Mouse (Mus musculus) midbrain, embryonic 16.5 days (tissue): ENCODE measurements at regions not wholly inside any gene's neighbourhood (a gene's known extent, or its start where the extent isn't known, plus 50 kb on each side); places are given as distances from the start of the nearest gene placed in this dataset.

Experiments
- ATAC-seq: fragments of 200-750 bp; cut with Nextera tagmentation; 2 replicates; pipeline ENCODE4 v1.8.0; 2017; ENCODE audit warnings: moderate TSS enrichment
- H3K27ac ChIP-seq: fragments of 300-500 bp; sonication (generic); 2 replicates; pipeline ENCODE4 v1.5.1; 2014; ENCODE audit warnings: mild to moderate bottlenecking, low read length, mixed read lengths
- H3K27me3 ChIP-seq: fragments of 300-500 bp; sonication (generic); 2 replicates; pipeline ENCODE4 v1.6.1; 2014; ENCODE audit warnings: low read depth, low read length, mixed read lengths; ENCODE audit not compliant: control insufficient read depth, insufficient read depth
- H3K36me3 ChIP-seq: fragments of 300-500 bp; sonication (generic); 2 replicates; pipeline ENCODE4 v1.6.1; 2014; ENCODE audit warnings: mild to moderate bottlenecking, low read length, moderate library complexity, mixed read lengths; ENCODE audit not compliant: control insufficient read depth, insufficient read depth
- H3K4me1 ChIP-seq: fragments of 300-500 bp; sonication (generic); 2 replicates; pipeline ENCODE4 v1.6.1; 2014; ENCODE audit warnings: mild to moderate bottlenecking, low read length, mixed read lengths; ENCODE audit not compliant: control insufficient read depth, insufficient read depth
- H3K4me2 ChIP-seq: fragments of 300-500 bp; sonication (generic); 2 replicates; pipeline ENCODE4 v1.6.1; 2014; ENCODE audit warnings: mild to moderate bottlenecking, low read length, mixed read lengths
- H3K4me3 ChIP-seq: fragments of 300-500 bp; sonication (generic); 2 replicates; pipeline ENCODE4 v1.5.1; 2014; ENCODE audit warnings: low read depth, mild to moderate bottlenecking, low read length, moderate library complexity, mixed read lengths
- H3K9ac ChIP-seq: fragments of 300-500 bp; sonication (generic); 2 replicates; pipeline ENCODE4 v1.6.1; 2014; ENCODE audit warnings: low read depth, low read length, mixed read lengths
- H3K9me3 ChIP-seq: fragments of 300-500 bp; sonication (generic); replicated peaks from 2 replicates; pipeline ENCODE4 v1.6.1; 2014; ENCODE audit warnings: mild to moderate bottlenecking, low read length, mixed read lengths; ENCODE audit not compliant: control insufficient read depth, poor library complexity, severe bottlenecking
- WGBS: fragments of 180-500 bp; shearing (Covaris S2); extraction: QIAGEN DNeasy Blood & Tissue Kit; methylation state at CpG from one replicate; pipeline ENCODE4 v1.1.7; 2014; 5-methylcytosine and 5-hydroxymethylcytosine counted together

- no peaks in the 10 kb centered on the region for H3K4me1 ChIP-seq
- no peaks in the 10 kb centered on the region for H3K9me3 ChIP-seq
- H3K27me3 ChIP-seq = no peaks in the 10 kb centered on the region
- no peak overlapping the region for H3K27ac ChIP-seq
- no peak overlapping the region for H3K9ac ChIP-seq
- ATAC-seq = no peak
- H3K4me2 ChIP-seq = no peak overlapping the region
- no peak overlapping the region for H3K4me3 ChIP-seq
- WGBS = 86% methylated on average over 5 of the region's 5 CpGs
- H3K36me3 ChIP-seq = no peaks in the 10 kb centered on the region
Measured at GRCm38 (mm10) chr1:120754337-120754736, 152.1 kb downstream of the En1 start.

- no peak overlapping the region for H3K4me2 ChIP-seq
- WGBS = 51% methylated on average over 9 of the region's 9 CpGs
Measured at GRCm38 (mm10) chr1:120757283-120757821, 155.1 kb downstream of the En1 start.

GRCm38 (mm10) chr1:120758172-120758571 lies 156.0 kb downstream of the En1 start:
- H3K4me2 ChIP-seq = no peak overlapping the region
- WGBS = 66% methylated on average over 7 of the region's 7 CpGs
- no peak overlapping the region for H3K4me3 ChIP-seq
- no peak overlapping the region for H3K9ac ChIP-seq
- no peaks in the 10 kb centered on the region for H3K9me3 ChIP-seq
- H3K27me3 ChIP-seq = no peaks in the 10 kb centered on the region
- no peak for ATAC-seq
- H3K36me3 ChIP-seq = no peaks in the 10 kb centered on the region
- no peak overlapping the region for H3K27ac ChIP-seq
- no peaks in the 10 kb centered on the region for H3K4me1 ChIP-seq

More at GRCm38 (mm10) chr1:120757283-120757821, 155.1 kb downstream of the En1 start:
- H3K27me3 ChIP-seq = no peaks in the 10 kb centered on the region
- no peak overlapping the region for H3K9ac ChIP-seq
- no peak overlapping the region for H3K27ac ChIP-seq
- H3K4me3 ChIP-seq = no peak overlapping the region
- H3K4me1 ChIP-seq = no peaks in the 10 kb centered on the region
- ATAC-seq = no peak
- H3K9me3 ChIP-seq = no peaks in the 10 kb centered on the region
- no peaks in the 10 kb centered on the region for H3K36me3 ChIP-seq

- WGBS = 91% methylated on average over 5 of the region's 5 CpGs
Measured at GRCm38 (mm10) chr1:120758762-120759161, 156.5 kb downstream of the En1 start.

GRCm38 (mm10) chr1:120759380-120759779 lies 157.2 kb downstream of the En1 start:
- Histone ChIP-seq H3K4me3 (no peak overlapping the region), H3K4me1 (no peaks in the 10 kb centered on the region), H3K4me2 (no peak overlapping the region), H3K36me3 (no peaks in the 10 kb centered on the region), H3K27ac (no peak overlapping the region), H3K9me3 (no peaks in the 10 kb centered on the region), H3K9ac (no peak overlapping the region), H3K27me3 (no peaks in the 10 kb centered on the region)
- ATAC-seq = no peak
- WGBS = 73% methylated on average over 3 of the region's 3 CpGs

More at GRCm38 (mm10) chr1:120758762-120759161, 156.5 kb downstream of the En1 start:
- Histone ChIP-seq H3K36me3 (no peaks in the 10 kb centered on the region), H3K9ac (no peak overlapping the region), H3K4me2 (no peak overlapping the region), H3K9me3 (no peaks in the 10 kb centered on the region), H3K27me3 (no peaks in the 10 kb centered on the region), H3K27ac (no peak overlapping the region), H3K4me3 (no peak overlapping the region), H3K4me1 (no peaks in the 10 kb centered on the region)
- no peak for ATAC-seq

GRCm38 (mm10) chr1:120761364-120761763 lies 159.1 kb downstream of the En1 start:
- WGBS = 78% methylated on average over 9 of the region's 9 CpGs
- H3K9me3 ChIP-seq = no peaks in the 10 kb centered on the region
- no peak for ATAC-seq
- no peak overlapping the region for H3K4me3 ChIP-seq
- H3K27me3 ChIP-seq = no peaks in the 10 kb centered on the region
- no peaks in the 10 kb centered on the region for H3K36me3 ChIP-seq
- no peaks in the 10 kb centered on the region for H3K4me1 ChIP-seq
- no peak overlapping the region for H3K4me2 ChIP-seq
- H3K27ac ChIP-seq = no peak overlapping the region
- no peak overlapping the region for H3K9ac ChIP-seq

- Histone ChIP-seq H3K27me3 (no peaks in the 10 kb centered on the region), H3K27ac (no peak overlapping the region), H3K9ac (no peak overlapping the region), H3K4me1 (no peaks in the 10 kb centered on the region), H3K9me3 (no peaks in the 10 kb centered on the region), H3K4me3 (no peak overlapping the region), H3K36me3 (no peaks in the 10 kb centered on the region), H3K4me2 (no peak overlapping the region)
- ATAC-seq = no peak
- WGBS = 85% methylated on average over 2 of the region's 2 CpGs
Measured at GRCm38 (mm10) chr1:120762498-120762897, 160.3 kb downstream of the En1 start.

GRCm38 (mm10) chr1:120762921-120763595 lies 160.8 kb downstream of the En1 start:
- H3K27ac ChIP-seq = no peak overlapping the region
- no peaks in the 10 kb centered on the region for H3K4me1 ChIP-seq
- no peaks in the 10 kb centered on the region for H3K9me3 ChIP-seq
- no peak for ATAC-seq
- no peaks in the 10 kb centered on the region for H3K36me3 ChIP-seq
- H3K4me3 ChIP-seq = no peak overlapping the region
- no peak overlapping the region for H3K9ac ChIP-seq
- no peak overlapping the region for H3K4me2 ChIP-seq
- WGBS = 33% methylated on average over 4 of the region's 4 CpGs
- no peaks in the 10 kb centered on the region for H3K27me3 ChIP-seq

- no peaks in the 10 kb centered on the region for H3K9me3 ChIP-seq
- ATAC-seq = no peak
- no peak overlapping the region for H3K4me3 ChIP-seq
- H3K27ac ChIP-seq = no peak overlapping the region
- H3K9ac ChIP-seq = no peak overlapping the region
- H3K4me2 ChIP-seq = no peak overlapping the region
- no peaks in the 10 kb centered on the region for H3K4me1 ChIP-seq
- whole genome bisulfite sequencing = 85% methylated on average over 2 of the region's 2 CpGs
- H3K27me3 ChIP-seq = no peaks in the 10 kb centered on the region
- H3K36me3 ChIP-seq = no peaks in the 10 kb centered on the region
Measured at GRCm38 (mm10) chr1:120767054-120767453, 164.8 kb downstream of the En1 start.
